9 mouse cellular contexts compared by ENCODE assay signal in the genomic region with DNA sequence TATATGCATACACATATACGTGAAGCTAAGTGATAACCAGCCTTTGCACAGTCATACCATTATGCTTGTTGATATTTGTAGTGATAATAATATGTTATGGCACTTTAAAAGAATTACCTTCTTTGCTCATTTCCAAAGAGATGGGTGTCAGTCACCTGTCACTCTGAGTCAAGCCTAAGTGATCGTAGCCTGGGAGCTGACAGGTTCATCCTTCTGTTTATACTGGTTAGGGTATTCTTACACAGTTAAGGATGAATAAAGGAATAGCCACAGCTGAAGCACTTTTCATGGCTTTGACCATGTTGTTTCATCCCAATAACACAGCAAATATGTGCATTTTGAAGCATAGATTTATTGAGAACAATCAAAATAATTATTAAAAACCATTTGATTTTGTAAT. TPM values are rescaled to one million over a fixed set of nuclear protein-coding genes. Genes with fewer than 3 reads are reported as not detected.
DNase-seq lines count a peak whose midpoint lies in the region; ATAC-seq and TF ChIP-seq lines count a peak whose summit lies in the region.
"Had no signal": no experiment of that assay in that cellular context is flagged by ENCODE, and none has a peak within 500 bp of the region (broad histone marks: within the 10 kb centered on the region; RNA-seq: fewer than 3 reads in every experiment).

No protein-coding gene starts in this region.

- no peaks in the 10 kb centered on the region for H3K9me3 ChIP-seq in heart, embryonic 11.5 days (replicated peaks; ENCODE audit: control insufficient read depth, low read length)
- no peaks in the 10 kb centered on the region for H3K9me3 ChIP-seq in hindbrain, embryonic 10.5 days
- H3K9me3 ChIP-seq in midbrain, embryonic 12.5 days, result no peaks in the 10 kb centered on the region

- H3K27ac ChIP-seq in heart, embryonic 11.5 days (ENCODE audit: low read depth, low read length), result no peak overlapping the region
- H3K27ac ChIP-seq in heart, adult 2 months, result no peak overlapping the region
- H3K27ac ChIP-seq in cortical plate, adult 2 months (ENCODE audit: insufficient read depth, low read length), result no peak overlapping the region
- peak overlapping the region; percentile 89 for H3K27ac ChIP-seq in hindbrain, embryonic 10.5 days
- peak overlapping the region; percentile 73 for H3K27ac ChIP-seq in midbrain, embryonic 12.5 days (replicated peaks)

- H3K36me3 ChIP-seq in heart, embryonic 11.5 days (ENCODE audit: control insufficient read depth, insufficient read depth, low read length), result no peaks in the 10 kb centered on the region
- H3K36me3 ChIP-seq in heart, adult 2 months (ENCODE audit: control insufficient read depth, insufficient read depth, low read length), result no peaks in the 10 kb centered on the region
- H3K36me3 ChIP-seq in hindbrain, embryonic 10.5 days, result no peaks in the 10 kb centered on the region
- no peaks in the 10 kb centered on the region for H3K36me3 ChIP-seq in midbrain, embryonic 12.5 days

- H3K4me3 ChIP-seq in heart, embryonic 11.5 days (ENCODE audit: low read depth, low read length), result peak overlapping the region; percentile 63
- no peak overlapping the region for H3K4me3 ChIP-seq in heart, adult 2 months
- H3K4me3 ChIP-seq in cortical plate, adult 2 months (ENCODE audit: insufficient read depth, low read length), result peak overlapping the region; percentile 52
- H3K4me3 ChIP-seq in hindbrain, embryonic 10.5 days, result peak overlapping the region; percentile 66
- H3K4me3 ChIP-seq in midbrain, embryonic 12.5 days, result peak overlapping the region; percentile 67
- H3K4me3 ChIP-seq: myocyte had no signal

- TF ChIP-seq EP300 in heart, adult 2 months (IDR thresholded peaks at IDR 0.05; ENCODE audit: insufficient read depth, low read depth, low read length), result no peak

- H3K4me1 ChIP-seq in heart, embryonic 11.5 days (ENCODE audit: control insufficient read depth, insufficient read depth, low read length), result peaks cover 8% of the 10 kb centered on the region
- H3K4me1 ChIP-seq in heart, adult 2 months (ENCODE audit: control insufficient read depth, insufficient read depth, low read length), result peaks cover 2% of the 10 kb centered on the region; the same call in 1 of the 2 replicates
- peaks cover 2% of the 10 kb centered on the region; the same call in 1 of the 2 replicates for H3K4me1 ChIP-seq in cortical plate, adult 2 months (ENCODE audit: control insufficient read depth, insufficient read depth, low read length)
- H3K4me1 ChIP-seq in hindbrain, embryonic 10.5 days (replicated peaks), result peaks cover 37% of the 10 kb centered on the region
- H3K4me1 ChIP-seq in midbrain, embryonic 12.5 days, result peaks cover 21% of the 10 kb centered on the region

- intact Hi-C loops in heart, adult 2 months (cut with DNase I), result loop anchor here (10.0 kb wide), 1 partner anchor 1585 kb away; no protein-coding TSS in a partner anchor

- WGBS in heart, embryonic 11.5 days (ENCODE audit: insufficient replicate concordance), result 35% methylated on average over 2 of the region's 2 CpGs
- WGBS in heart, adult 2 months, result 91% methylated on average over 2 of the region's 2 CpGs
- 29% methylated on average over 2 of the region's 2 CpGs for WGBS in hindbrain, embryonic 10.5 days
- 13% methylated on average over 2 of the region's 2 CpGs for WGBS in midbrain, embryonic 12.5 days

- TF ChIP-seq CTCF in heart, adult 2 months (IDR thresholded peaks at IDR 0.05), result no peak
- no peak for TF ChIP-seq CTCF in cortical plate, adult 2 months (IDR thresholded peaks at IDR 0.05; ENCODE audit: extremely low read depth, insufficient read depth, low read length)

- H3K27me3 ChIP-seq in heart, embryonic 11.5 days (ENCODE audit: control insufficient read depth, insufficient read depth, low read length), result no peaks in the 10 kb centered on the region
- H3K27me3 ChIP-seq in heart, adult 2 months (ENCODE audit: control insufficient read depth, insufficient read depth, low read length), result no peaks in the 10 kb centered on the region
- H3K27me3 ChIP-seq in hindbrain, embryonic 10.5 days (ENCODE audit: insufficient read depth, poor library complexity, severe bottlenecking), result no peaks in the 10 kb centered on the region
- no peaks in the 10 kb centered on the region for H3K27me3 ChIP-seq in midbrain, embryonic 12.5 days

- H3K9ac ChIP-seq in heart, embryonic 11.5 days (ENCODE audit: low read depth, low read length), result 0 out of 2 replicates have a peak overlapping the region, but pooled peaks have one; percentile 39
- no peak overlapping the region for H3K9ac ChIP-seq in heart, adult 2 months (ENCODE audit: low read depth, low read length)
- H3K9ac ChIP-seq in midbrain, embryonic 12.5 days (replicated peaks), result peak overlapping the region; percentile 77

- no peak for DNase-seq in heart, adult 2 months
- no peak for DNase-seq in hindbrain, embryonic 10.5 days (ENCODE audit: low spot score)
- DNase-seq in c-Kit-positive CD71-positive TER-119-positive erythroid progenitor cells, embryonic 14.5 days (ENCODE audit: low spot score), result no peak
- no peak for DNase-seq in frontal cortex, postnatal 14 days (ENCODE audit: low spot score in 2 of 2)
- DNase-seq in thymus, postnatal 36 days, result no peak

- H3K79me2 ChIP-seq in heart, adult 2 months (replicated peaks; ENCODE audit: control insufficient read depth, insufficient read depth, low read length), result no peaks in the 10 kb centered on the region

- peak overlapping the region; percentile 69 for H3K4me2 ChIP-seq in heart, embryonic 11.5 days
- H3K4me2 ChIP-seq in midbrain, embryonic 12.5 days (replicated peaks), result peak overlapping the region; percentile 62

- no peak for TF ChIP-seq POLR2A in heart, adult 2 months (IDR thresholded peaks at IDR 0.05; ENCODE audit: insufficient read depth, low read depth, low read length)
- no peak for TF ChIP-seq POLR2A in cortical plate, adult 2 months (IDR thresholded peaks at IDR 0.05; ENCODE audit: extremely low read depth, insufficient read depth, low read length)

- no peak for ATAC-seq in heart, embryonic 11.5 days (replicated peaks; ENCODE audit: insufficient number of reproducible peaks, low FRiP score, low TSS enrichment)
- ATAC-seq in midbrain, embryonic 12.5 days (ENCODE audit: low FRiP score, low read depth), result no peak

RNA-seq across cellular contexts. Expression of a gene that starts 1.5 kb away (rescaled TPM):
- polyA plus RNA-seq in heart, embryonic 11.5 days (2014; fragmentation: Nextera tagmentation; extraction: Ambion mirVana), result 49.9 and 60.4 TPM in 2 replicates
- total RNA-seq in heart, adult 2 months (2021), result under 1 TPM; 0.34 to 0.48 TPM
- polyA plus RNA-seq in heart, adult 2 months (2012; rRNA removed), result 0.06 and 0.44 TPM in 2 replicates
- polyA plus RNA-seq in cortical plate, adult 2 months (2012; rRNA removed), result 11.3 and 11.8 TPM in 2 replicates
- polyA plus RNA-seq in hindbrain, embryonic 10.5 days (2016; fragmentation: Nextera tagmentation; extraction: Ambion mirVana), result 35.8 and 42.4 TPM in 2 replicates
- 65.3 and 84.9 TPM in 2 replicates for polyA plus RNA-seq in midbrain, embryonic 12.5 days (2016; fragmentation: Nextera tagmentation; extraction: Ambion mirVana)

Comparison
In these comparisons a context has a peak if more than half of its experiments do, and no peak if none do; other contexts are left out.
1. H3K27ac ChIP-seq: peak in hindbrain, embryonic 10.5 days (single experiment) and midbrain, embryonic 12.5 days (single experiment); none in heart, embryonic 11.5 days (single experiment), heart, adult 2 months (single experiment) and cortical plate, adult 2 months (single experiment).